Mouse (Mus musculus) forebrain, postnatal 0 days (tissue): ENCODE results near the gene Ssmem1. TPM values are rescaled to one million over a fixed set of nuclear protein-coding genes. Genes with fewer than 3 reads are reported as not detected.
A peak's percentile ranks its signal among the peaks of the same experiment; 100 is the strongest.

ENCODE experiments used
- ATAC-seq: fragments of 200-750 bp; cut with Nextera tagmentation; 2 replicates; pipeline ENCODE4 v1.8.0; 2017; ENCODE audit warnings: mild to moderate bottlenecking, moderate library complexity
- DNase-seq: peaks from one replicate; pipeline ENCODE4 v3.0.0-alpha.2; 2015
- H3K27ac ChIP-seq: fragments of 300-500 bp; sonication (generic); 2 replicates; pipeline ENCODE4 v1.5.1; 2014; ENCODE audit warnings: low read depth, mild to moderate bottlenecking, antibody characterized with exemption, low read length, moderate library complexity, mixed read lengths
- H3K27me3 ChIP-seq: fragments of 300-500 bp; sonication (generic); 2 replicates; pipeline ENCODE4 v1.6.1; 2014; ENCODE audit warnings: mild to moderate bottlenecking, low read length, mixed read lengths; ENCODE audit not compliant: insufficient read depth
- H3K36me3 ChIP-seq: fragments of 300-500 bp; sonication (generic); 2 replicates; pipeline ENCODE4 v1.6.1; 2014; ENCODE audit warnings: mild to moderate bottlenecking, moderate library complexity; ENCODE audit not compliant: insufficient read depth
- H3K4me1 ChIP-seq: fragments of 300-500 bp; sonication (generic); 2 replicates; pipeline ENCODE4 v1.6.1; 2014; ENCODE audit warnings: antibody characterized with exemption; ENCODE audit not compliant: insufficient read depth
- H3K4me2 ChIP-seq: fragments of 300-500 bp; sonication (generic); 2 replicates; pipeline ENCODE4 v1.6.1; 2014; ENCODE audit warnings: low read depth, mild to moderate bottlenecking, moderate library complexity
- H3K4me3 ChIP-seq: fragments of 300-500 bp; sonication (generic); 2 replicates; pipeline ENCODE4 v1.5.1; 2014; ENCODE audit warnings: low read depth, low read length, mixed read lengths
- H3K9ac ChIP-seq: fragments of 300-500 bp; sonication (generic); 2 replicates; pipeline ENCODE4 v1.6.1; 2014; ENCODE audit warnings: mild to moderate bottlenecking
- H3K9me3 ChIP-seq: fragments of 300-500 bp; sonication (generic); 2 replicates; pipeline ENCODE4 v1.6.1; 2016; ENCODE audit warnings: low read length
- CTCF ChIP-seq: sonication (generic); IDR thresholded peaks from 2 replicates; pipeline ENCODE4 v1.5.1; 2016; ENCODE audit warnings: antibody characterized with exemption, control low read depth, low read depth
- WGBS: fragments of 180-500 bp; shearing (Covaris S2); extraction: QIAGEN DNeasy Blood & Tissue Kit; methylation state at CpG from one replicate; pipeline ENCODE4 v1.1.7; 2014; 5-methylcytosine and 5-hydroxymethylcytosine counted together
- polyA plus RNA-seq: library from polyadenylated mRNA; unstranded; fragments of >200 nt; fragmentation: Nextera tagmentation; extraction: Ambion mirVana; gene quantifications from 2 replicates; pipeline ENCODE4 v1.2.1, GENCODE M21; 2015
- total RNA-seq: library from RNA; depleted of rRNA; stranded (reverse); fragments of >200 nt; gene quantifications from 2 replicates; pipeline ENCODE4 v1.2.3, GENCODE M21; 2014

Ssmem1 gene
- total and polyA plus RNA-seq, 2 experiments from 2014 or later, result 0.95 TPM; not detected in 1

DNA sequence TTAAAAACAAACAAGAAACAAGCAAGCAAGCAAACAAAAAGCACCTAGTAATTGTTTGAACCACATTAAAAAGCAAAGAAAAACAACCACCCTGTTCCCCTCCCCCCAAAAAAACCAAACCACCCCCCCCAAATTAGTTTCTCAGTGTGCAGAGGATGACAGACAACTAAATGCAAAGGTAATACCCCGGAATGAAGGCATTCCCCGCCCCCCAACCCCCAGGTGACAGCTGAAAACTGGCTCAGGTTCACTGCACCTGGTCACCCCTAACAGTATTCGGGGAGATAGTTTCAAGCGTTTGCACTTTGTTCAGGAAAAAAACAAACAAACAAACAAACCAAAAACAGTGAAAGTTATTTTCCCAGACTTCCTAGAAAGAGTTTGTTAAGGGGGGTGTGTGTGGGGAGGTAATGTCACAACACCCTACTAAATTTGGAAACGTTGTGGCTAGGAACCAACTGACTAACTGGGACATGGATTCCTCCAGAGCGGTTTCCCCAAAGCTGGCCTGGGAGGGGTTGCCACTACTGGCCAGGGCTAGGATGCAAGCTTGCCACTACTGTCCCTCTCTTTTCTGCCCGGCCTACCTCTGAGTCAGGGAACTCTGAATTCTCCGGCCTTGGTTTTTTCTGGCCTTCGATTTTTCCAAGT, 38.1 kb downstream of the Ssmem1 start:
- ATAC-seq, result no peak
- no peak for TF ChIP-seq CTCF
- Histone ChIP-seq H3K4me1 (peaks cover 36% of the 10 kb centered on the region), H3K27me3 (no peaks in the 10 kb centered on the region), H3K36me3 (no peaks in the 10 kb centered on the region), H3K27ac (peak overlapping the region; percentile 88; the same call in 1 of the 2 replicates), H3K4me3 (peak overlapping the region; percentile 22; the same call in 1 of the 2 replicates), H3K4me2 (peak overlapping the region; percentile 53), H3K9ac (no peak overlapping the region), H3K9me3 (no peaks in the 10 kb centered on the region)
- no peak for DNase-seq
- 20% methylated on average over 9 of the region's 9 CpGs for WGBS

DNA sequence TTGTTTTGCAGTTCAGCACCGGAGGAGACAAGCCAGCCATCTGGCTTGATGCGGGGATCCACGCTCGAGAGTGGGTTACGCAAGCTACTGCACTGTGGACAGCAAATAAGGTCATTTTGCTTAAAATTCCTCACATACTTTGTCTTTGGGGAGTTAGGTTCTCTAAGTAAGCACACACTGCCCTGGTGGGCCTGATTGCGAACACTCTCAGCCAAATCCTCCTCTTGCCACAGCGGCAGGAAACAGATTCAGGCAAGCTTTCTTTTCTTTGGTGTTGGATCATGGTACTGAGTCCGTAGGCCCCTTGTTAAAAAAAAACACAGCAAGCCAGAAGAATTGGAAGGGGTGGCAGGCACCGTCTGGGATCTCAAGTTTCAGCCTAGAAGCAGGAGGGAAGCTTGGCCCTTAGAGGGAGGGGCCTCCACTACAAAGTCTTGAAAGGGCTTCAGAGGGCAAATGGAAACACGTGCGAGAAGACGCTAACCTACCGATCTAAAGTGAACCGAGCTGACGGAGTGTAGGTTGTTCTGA, 39.6 kb downstream of the Ssmem1 start:
- Histone ChIP-seq H3K9ac (no peak overlapping the region), H3K27me3 (no peaks in the 10 kb centered on the region), H3K27ac (peak overlapping the region; percentile 17; the same call in 1 of the 2 replicates), H3K4me1 (peaks cover 39% of the 10 kb centered on the region), H3K4me2 (no peak overlapping the region), H3K36me3 (no peaks in the 10 kb centered on the region), H3K4me3 (no peak overlapping the region), H3K9me3 (no peaks in the 10 kb centered on the region)
- WGBS, result 17% methylated on average over 15 of the region's 15 CpGs
- ATAC-seq (no peak), DNase-seq (peak; percentile 50)
- TF ChIP-seq CTCF, result no peak

DNA sequence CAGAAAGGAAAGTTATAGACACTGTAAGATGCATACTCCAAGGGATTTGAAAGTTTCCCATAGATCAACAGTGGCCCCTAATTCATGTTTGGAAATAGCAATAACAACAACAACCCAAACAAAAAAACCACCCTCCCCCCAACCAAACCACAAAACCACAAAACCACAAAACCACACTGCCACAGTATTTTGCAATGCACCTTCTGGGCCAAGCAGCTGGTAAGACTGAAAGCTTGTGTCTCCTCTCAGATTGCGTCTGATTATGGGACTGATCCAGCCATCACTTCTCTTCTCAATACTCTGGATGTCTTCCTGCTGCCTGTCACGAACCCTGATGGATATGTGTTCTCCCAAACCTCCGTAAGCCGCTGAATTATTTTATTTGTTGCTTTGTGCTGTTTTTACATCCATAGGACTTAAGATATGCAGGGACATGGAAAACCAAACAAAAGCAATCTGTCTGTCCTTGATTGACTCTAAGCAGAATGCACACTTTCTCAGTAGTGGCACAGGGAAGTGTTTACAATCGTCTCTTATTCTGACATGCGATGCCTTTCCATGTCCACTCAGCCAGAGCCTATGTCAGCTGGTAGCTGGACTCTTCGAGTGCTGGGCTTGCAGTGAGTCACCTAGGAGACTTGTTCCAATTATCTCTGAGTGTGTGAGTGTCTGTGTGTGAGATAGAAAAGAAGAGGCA, 41.0 kb downstream of the Ssmem1 start:
- no peaks in the 10 kb centered on the region for H3K36me3 ChIP-seq
- WGBS, result 45% methylated on average over 7 of the region's 7 CpGs
- H3K9ac ChIP-seq, result no peak overlapping the region
- peaks cover 39% of the 10 kb centered on the region for H3K4me1 ChIP-seq
- peak overlapping the region; percentile 84 for H3K27ac ChIP-seq
- no peak for DNase-seq
- H3K27me3 ChIP-seq, result no peaks in the 10 kb centered on the region
- no peak overlapping the region for H3K4me2 ChIP-seq
- ATAC-seq, result no peak
- no peak for TF ChIP-seq CTCF
- H3K4me3 ChIP-seq, result no peak overlapping the region
- H3K9me3 ChIP-seq, result no peaks in the 10 kb centered on the region

DNA sequence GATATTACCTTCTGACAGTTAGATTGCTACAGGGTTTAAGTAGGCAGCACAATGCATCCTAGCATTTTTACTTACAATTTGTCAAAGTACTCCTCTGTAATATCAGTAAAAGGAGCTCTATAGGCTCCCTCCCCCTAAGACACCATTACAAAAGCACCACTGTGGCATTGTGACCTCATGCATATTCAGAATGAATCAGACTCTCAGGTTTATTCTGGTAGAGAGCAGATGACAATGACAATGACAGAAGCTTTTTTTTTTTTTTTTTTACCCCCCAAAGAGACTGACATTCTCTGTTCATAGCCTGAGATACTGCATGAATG, 41.5 kb downstream of the Ssmem1 start:
- peak; percentile 46; the same call in 1 of the 2 replicates for ATAC-seq
- Histone ChIP-seq H3K4me2 (no peak overlapping the region; the same call in 1 of the 2 replicates), H3K27ac (peak overlapping the region; percentile 84), H3K4me3 (no peak overlapping the region), H3K4me1 (peaks cover 39% of the 10 kb centered on the region), H3K27me3 (no peaks in the 10 kb centered on the region), H3K36me3 (no peaks in the 10 kb centered on the region), H3K9me3 (no peaks in the 10 kb centered on the region), H3K9ac (no peak overlapping the region)
- peak; percentile 52 for DNase-seq
- no peak for TF ChIP-seq CTCF

GRCm38 (mm10) chr6:30551644-30552580, 42.3 kb downstream of the Ssmem1 start:
- peak; percentile 55 for TF ChIP-seq CTCF
- WGBS, result 14% methylated on average over 23 of the region's 23 CpGs
- peak; percentile 87 for ATAC-seq
- Histone ChIP-seq H3K4me3 (peak overlapping the region; percentile 29), H3K27ac (peak overlapping the region; percentile 84), H3K27me3 (no peaks in the 10 kb centered on the region), H3K4me2 (peak overlapping the region; percentile 64), H3K36me3 (no peaks in the 10 kb centered on the region), H3K9ac (peak overlapping the region; percentile 64), H3K4me1 (peaks cover 32% of the 10 kb centered on the region), H3K9me3 (no peaks in the 10 kb centered on the region)
- DNase-seq, result peak; percentile 85

DNA sequence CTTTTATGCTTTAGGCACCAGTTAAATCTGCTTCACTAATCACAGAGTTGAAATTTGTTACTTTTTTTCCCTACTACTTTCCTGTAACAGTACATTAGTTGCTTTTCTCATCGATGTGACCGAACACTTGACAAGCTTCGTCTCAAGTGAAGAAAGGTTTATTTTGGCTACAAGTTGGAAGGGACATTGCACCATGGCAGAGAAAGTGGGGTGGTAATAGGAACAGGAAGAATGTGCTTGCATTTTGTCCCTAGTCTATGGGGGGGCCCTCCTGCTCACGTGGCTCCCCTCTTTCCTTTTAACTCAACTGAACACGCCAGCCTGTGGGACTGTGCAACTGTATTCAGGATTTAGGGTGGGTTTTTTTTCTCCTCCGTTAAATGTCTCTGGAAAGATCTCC, 43.0 kb downstream of the Ssmem1 start:
- 28% methylated on average over 6 of the region's 6 CpGs for WGBS
- no peaks in the 10 kb centered on the region for H3K36me3 ChIP-seq
- peak overlapping the region; percentile 41; the same call in 1 of the 2 replicates for H3K27ac ChIP-seq
- 0 out of 2 replicates have a peak overlapping the region, but pooled peaks have one; percentile 64 for H3K4me2 ChIP-seq
- ATAC-seq, result no peak
- TF ChIP-seq CTCF, result no peak
- no peak overlapping the region for H3K4me3 ChIP-seq
- no peaks in the 10 kb centered on the region for H3K9me3 ChIP-seq
- H3K4me1 ChIP-seq, result peaks cover 31% of the 10 kb centered on the region
- no peaks in the 10 kb centered on the region for H3K27me3 ChIP-seq
- no peak for DNase-seq
- H3K9ac ChIP-seq, result no peak overlapping the region
